Mouse (Mus musculus): ENCODE data around the gene Idi1.

DNA sequence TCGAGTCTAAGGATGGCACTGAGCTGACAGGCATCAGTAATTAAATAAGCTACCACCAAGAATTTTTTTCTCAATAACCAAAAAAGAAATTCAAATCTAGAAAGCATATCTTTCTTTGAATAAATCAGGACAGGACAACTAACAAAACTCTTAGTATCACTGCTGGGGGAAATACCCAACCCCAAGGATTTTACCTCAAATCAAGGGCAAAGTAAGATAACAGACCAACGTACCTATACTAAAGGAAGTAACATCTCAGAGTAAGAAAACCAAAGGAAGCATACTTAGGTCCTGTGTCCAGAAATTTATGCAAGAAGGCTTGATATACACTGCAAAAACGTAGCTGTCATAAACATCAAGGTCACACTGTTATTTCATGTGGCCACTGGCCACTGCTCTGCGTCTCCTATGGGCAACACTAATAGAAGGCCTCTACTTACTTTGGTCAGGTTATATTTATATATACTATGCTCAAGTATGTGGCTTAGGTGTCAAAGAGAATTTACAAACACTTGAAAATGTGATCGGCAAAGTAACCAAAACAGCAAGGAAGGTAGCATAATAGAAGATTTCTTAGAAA, 15.6 kb upstream of the Idi1 start:
- TF ChIP-seq CTCF (IDR thresholded peaks at IDR 0.05; ENCODE audit: low read depth): no peak
- TF ChIP-seq EP300 (optimal IDR thresholded peaks at IDR 0.05): no peak

Data from stomach, postnatal 0 days (tissue).